Mouse (Mus musculus) heart, embryonic 15.5 days (tissue): ENCODE data around the gene Siglec1. TPM values are rescaled to one million over a fixed set of nuclear protein-coding genes. Genes with fewer than 3 reads are reported as not detected.
"Not testable (repeated sequence)": the region's sequence is repeated elsewhere in the genome, so short reads cannot be mapped to it uniquely, and the experiment has no call there.

Experiments used
- ATAC-seq: fragments of 200-750 bp; cut with Nextera tagmentation; replicated peaks from 2 replicates; pipeline ENCODE4 v1.8.0; 2017; ENCODE audit warnings: low read depth, moderate TSS enrichment; ENCODE audit not compliant: insufficient number of reproducible peaks, insufficient read depth, low FRiP score
- H3K27ac ChIP-seq: fragments of 300-500 bp; sonication (generic); 2 replicates; pipeline ENCODE4 v1.5.1; 2015; ENCODE audit warnings: mild to moderate bottlenecking, inconsistent platforms
- H3K27me3 ChIP-seq: fragments of 300-500 bp; sonication (generic); 2 replicates; pipeline ENCODE4 v1.6.1; 2015; ENCODE audit warnings: inconsistent platforms
- H3K36me3 ChIP-seq: fragments of 300-500 bp; sonication (generic); 2 replicates; pipeline ENCODE4 v1.6.1; 2015; ENCODE audit warnings: mild to moderate bottlenecking, inconsistent platforms
- H3K4me1 ChIP-seq: fragments of 300-500 bp; sonication (generic); replicated peaks from 2 replicates; pipeline ENCODE4 v1.6.1; 2015; ENCODE audit warnings: inconsistent platforms
- H3K4me2 ChIP-seq: fragments of 300-500 bp; sonication (generic); 2 replicates; pipeline ENCODE4 v1.6.1; 2015; ENCODE audit warnings: inconsistent platforms, mild to moderate bottlenecking, moderate library complexity
- H3K4me3 ChIP-seq: fragments of 300-500 bp; sonication (generic); 2 replicates; pipeline ENCODE4 v1.5.1; 2015; ENCODE audit warnings: mild to moderate bottlenecking, inconsistent platforms
- H3K9ac ChIP-seq: fragments of 300-500 bp; sonication (generic); 2 replicates; pipeline ENCODE4 v1.6.1; 2015; ENCODE audit warnings: mild to moderate bottlenecking, inconsistent platforms
- H3K9me3 ChIP-seq: fragments of 300-500 bp; sonication (generic); replicated peaks from 2 replicates; pipeline ENCODE4 v1.6.1; 2016; ENCODE audit warnings: inconsistent platforms
- WGBS: fragments of 180-500 bp; shearing (Covaris S2); methylation state at CpG from one replicate; pipeline ENCODE4 v1.1.7; 2015; ENCODE audit warnings: mixed read lengths; 5-methylcytosine and 5-hydroxymethylcytosine counted together
- polyA plus RNA-seq: library from polyadenylated mRNA; unstranded; fragments of >200 nt; fragmentation: Nextera tagmentation; extraction: Ambion mirVana; gene quantifications from 2 replicates; pipeline ENCODE4 v1.2.1, GENCODE M21; 2015

Siglec1 gene
- polyA plus RNA-seq, 1 experiment from 2014 or later, result 0.43 TPM

GRCm38 (mm10) chr2:131127161-131127730 is 40.7 kb upstream of the Siglec1 start, which contains the start of gene Hspa12b:
Hspa12b (plus strand) TSS chr2:131127280.
- Histone ChIP-seq H3K36me3 (no peaks in the 10 kb centered on the region), H3K4me1 (peaks cover 18% of the 10 kb centered on the region), H3K9ac (peak within 1 kb of the TSS; percentile 73), H3K4me2 (peak within 1 kb of the TSS; percentile 86), H3K9me3 (no peaks in the 10 kb centered on the region), H3K27ac (peak within 1 kb of the TSS; percentile 76), H3K4me3 (peak within 1 kb of the TSS; percentile 63), H3K27me3 (no peaks in the 10 kb centered on the region)
- WGBS, result 2% methylated on average over 28 of the region's 28 CpGs
- peak; percentile 91 for ATAC-seq

- H3K9me3 ChIP-seq, result no peaks in the 10 kb centered on the region
- H3K4me3 ChIP-seq, result no peak overlapping the region
- H3K4me1 ChIP-seq, result peaks cover 18% of the 10 kb centered on the region
- H3K4me2 ChIP-seq, result peak overlapping the region; percentile 86; the same call in 1 of the 2 replicates
- H3K9ac ChIP-seq, result no peak overlapping the region; the same call in 1 of the 2 replicates
- no peak overlapping the region; the same call in 1 of the 2 replicates for H3K27ac ChIP-seq
- ATAC-seq, result no peak
- no peaks in the 10 kb centered on the region for H3K36me3 ChIP-seq
- H3K27me3 ChIP-seq, result no peaks in the 10 kb centered on the region
- WGBS, result 62% methylated on average over 9 of the region's 9 CpGs
Observed at GRCm38 (mm10) chr2:131125964-131126815, 39.6 kb upstream of the Siglec1 start.

- 89% methylated on average over 9 of the region's 9 CpGs for WGBS
- no peak overlapping the region for H3K27ac ChIP-seq
Observed at GRCm38 (mm10) chr2:131125157-131125963, 38.8 kb upstream of the Siglec1 start.

GRCm38 (mm10) chr2:131124166-131124565 is 37.6 kb upstream of the Siglec1 start:
- Histone ChIP-seq H3K9me3 (no peaks in the 10 kb centered on the region), H3K9ac (no peak overlapping the region), H3K4me3 (no peak overlapping the region), H3K27me3 (no peaks in the 10 kb centered on the region), H3K4me2 (no peak overlapping the region), H3K27ac (peak overlapping the region; percentile 56; the same call in 1 of the 2 replicates), H3K4me1 (peaks cover 18% of the 10 kb centered on the region), H3K36me3 (no peaks in the 10 kb centered on the region)
- 49% methylated on average over 3 of the region's 3 CpGs for WGBS
- no peak for ATAC-seq

More at GRCm38 (mm10) chr2:131125157-131125963, 38.8 kb upstream of the Siglec1 start:
- Histone ChIP-seq H3K9me3 (no peaks in the 10 kb centered on the region), H3K4me1 (peaks cover 18% of the 10 kb centered on the region), H3K9ac (no peak overlapping the region), H3K4me2 (no peak overlapping the region), H3K4me3 (no peak overlapping the region), H3K36me3 (no peaks in the 10 kb centered on the region), H3K27me3 (no peaks in the 10 kb centered on the region)
- ATAC-seq, result no peak

DNA sequence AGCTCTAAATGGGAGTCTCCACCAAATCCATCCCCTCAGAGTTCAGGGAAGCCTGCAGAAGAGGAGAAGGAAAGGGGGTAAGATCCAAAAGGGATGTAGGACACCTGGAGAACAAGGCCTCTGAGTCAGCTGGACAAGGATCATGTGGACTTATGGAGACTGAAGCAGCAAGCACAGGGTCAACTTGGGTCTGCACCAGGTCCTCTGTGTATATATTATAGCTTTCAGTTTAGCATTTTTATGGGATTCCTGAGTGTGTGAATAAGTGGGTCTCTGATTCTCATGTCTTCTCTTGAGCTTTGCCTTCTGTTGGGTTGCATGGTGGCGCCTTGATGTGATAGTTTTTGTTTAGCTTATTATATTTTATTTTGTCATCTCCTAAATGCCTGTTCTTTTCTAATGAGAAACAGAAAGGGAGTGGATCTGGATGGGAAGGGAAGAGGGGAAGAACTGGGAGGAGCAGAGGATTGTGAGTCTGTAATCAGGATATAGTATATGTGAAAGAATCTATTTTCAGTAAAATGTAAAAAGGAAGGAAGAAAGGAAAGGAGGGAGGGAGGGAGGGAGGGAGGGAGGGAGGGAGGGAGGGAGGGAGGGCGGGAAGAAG is 32.5 kb upstream of the Siglec1 start:
- Histone ChIP-seq H3K9ac (no peak overlapping the region), H3K4me1 (no peaks in the 10 kb centered on the region), H3K9me3 (no peaks in the 10 kb centered on the region), H3K27me3 (no peaks in the 10 kb centered on the region), H3K27ac (no peak overlapping the region), H3K36me3 (no peaks in the 10 kb centered on the region), H3K4me2 (no peak overlapping the region), H3K4me3 (no peak overlapping the region)
- WGBS, result 68% methylated on average over 2 of the region's 2 CpGs
- ATAC-seq, result no peak

DNA sequence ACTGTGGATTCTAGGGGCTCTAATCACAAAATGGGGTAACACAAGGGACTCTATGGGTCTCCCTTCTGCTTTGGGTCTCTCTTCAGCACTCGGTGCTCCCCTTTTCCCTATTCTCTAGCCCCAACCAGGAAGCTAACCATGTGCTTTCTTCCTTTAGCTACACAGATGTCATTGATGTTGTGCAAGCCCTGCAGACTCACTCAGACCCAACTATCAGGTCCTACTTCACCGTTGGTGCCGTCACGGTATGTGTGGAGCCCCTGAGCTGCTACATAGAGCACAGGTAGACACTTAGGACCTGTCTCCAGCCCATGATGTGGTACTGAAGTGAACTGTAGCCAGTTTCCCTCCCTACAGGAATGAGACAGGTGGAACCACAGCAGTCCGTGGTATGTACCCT is 19.4 kb upstream of the Siglec1 start:
- no peak overlapping the region for H3K27ac ChIP-seq
- H3K4me2 ChIP-seq, result no peak overlapping the region
- no peak for ATAC-seq
- no peaks in the 10 kb centered on the region for H3K36me3 ChIP-seq
- H3K4me3 ChIP-seq, result no peak overlapping the region
- no peak overlapping the region for H3K9ac ChIP-seq
- peaks cover 13% of the 10 kb centered on the region; the same call in 1 of the 2 replicates for H3K4me1 ChIP-seq
- 82% methylated on average over 5 of the region's 5 CpGs for WGBS
- no peaks in the 10 kb centered on the region for H3K27me3 ChIP-seq
- no peaks in the 10 kb centered on the region for H3K9me3 ChIP-seq

- H3K27ac ChIP-seq, ATAC-seq, H3K4me2 ChIP-seq, H3K9ac ChIP-seq, H3K9me3 ChIP-seq, H3K27me3 ChIP-seq, H3K36me3 ChIP-seq, H3K4me3 ChIP-seq: not testable (repeated sequence)
- H3K4me1 ChIP-seq, result peaks cover 13% of the 10 kb centered on the region; the same call in 1 of the 2 replicates
- WGBS, result 78% methylated on average over 4 of the region's 4 CpGs
Observed at GRCm38 (mm10) chr2:131105061-131105460, 18.5 kb upstream of the Siglec1 start.

- Histone ChIP-seq H3K27ac (peak overlapping the region; percentile 57), H3K9me3 (no peaks in the 10 kb centered on the region), H3K27me3 (no peaks in the 10 kb centered on the region), H3K4me1 (peaks cover 13% of the 10 kb centered on the region; the same call in 1 of the 2 replicates), H3K4me3 (no peak overlapping the region), H3K9ac (no peak overlapping the region), H3K4me2 (no peak overlapping the region), H3K36me3 (no peaks in the 10 kb centered on the region)
- 52% methylated on average over 4 of the region's 4 CpGs for WGBS
- no peak; the same call in 1 of the 2 replicates for ATAC-seq
Observed at GRCm38 (mm10) chr2:131104021-131104420, 17.5 kb upstream of the Siglec1 start.

DNA sequence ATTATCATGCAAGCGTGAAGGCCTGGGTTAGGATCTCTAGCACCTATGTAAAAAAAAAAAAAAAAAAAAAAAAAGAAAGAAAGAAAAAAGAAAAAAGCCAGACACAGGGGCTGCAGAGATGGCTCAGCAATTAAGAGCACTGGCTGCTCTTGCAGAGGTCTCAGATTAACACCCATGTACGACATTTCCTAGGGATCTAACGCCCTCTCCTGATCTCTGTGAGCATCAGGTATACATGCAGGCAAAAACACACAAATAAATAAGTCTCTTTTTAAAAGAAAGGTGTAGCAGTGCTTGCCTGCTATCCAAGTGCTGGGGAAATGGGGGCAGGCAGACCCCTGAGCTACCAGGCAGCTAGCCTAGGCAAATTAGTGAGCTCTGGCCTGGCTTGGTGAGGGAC is 15.0 kb upstream of the Siglec1 start:
- no peak for ATAC-seq
- no peak overlapping the region for H3K9ac ChIP-seq
- 48% methylated on average over 3 of the region's 3 CpGs for WGBS
- no peaks in the 10 kb centered on the region for H3K9me3 ChIP-seq
- H3K27me3 ChIP-seq, result no peaks in the 10 kb centered on the region
- H3K4me2 ChIP-seq, result no peak overlapping the region
- H3K4me1 ChIP-seq, result peaks cover 16% of the 10 kb centered on the region
- no peak overlapping the region for H3K27ac ChIP-seq
- no peaks in the 10 kb centered on the region for H3K36me3 ChIP-seq
- no peak overlapping the region for H3K4me3 ChIP-seq

DNA sequence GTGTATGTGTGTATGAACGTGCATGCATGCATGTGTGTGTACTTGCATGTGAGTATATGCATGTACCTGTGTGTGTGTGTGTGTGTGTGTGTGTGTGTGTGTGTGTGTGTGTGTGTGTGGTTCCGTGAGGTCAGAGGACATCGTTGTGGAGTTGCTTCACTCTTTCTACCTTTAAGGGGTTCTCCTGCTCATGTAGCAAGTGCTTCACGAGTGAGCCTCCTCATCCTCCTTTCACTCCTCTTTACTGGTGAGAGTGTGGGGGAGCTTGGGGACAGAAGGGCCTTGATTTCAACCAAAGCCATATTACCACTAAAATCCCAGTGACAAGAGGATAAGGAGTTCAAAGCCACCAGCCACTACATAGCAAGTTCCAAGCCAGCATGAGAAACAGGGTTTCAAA is 10.5 kb upstream of the Siglec1 start:
- peaks cover 8% of the 10 kb centered on the region for H3K4me1 ChIP-seq
- no peaks in the 10 kb centered on the region for H3K36me3 ChIP-seq
- no peak overlapping the region for H3K9ac ChIP-seq
- no peak for ATAC-seq
- H3K27ac ChIP-seq, result peak overlapping the region; percentile 77; the same call in 1 of the 2 replicates
- H3K27me3 ChIP-seq, result no peaks in the 10 kb centered on the region
- no peak overlapping the region for H3K4me2 ChIP-seq
- 78% methylated on average over 4 of the region's 4 CpGs for WGBS
- H3K9me3 ChIP-seq, result no peaks in the 10 kb centered on the region
- no peak overlapping the region for H3K4me3 ChIP-seq
